Mouse (Mus musculus) fat pad, adult 2 months (tissue): Measurements from ENCODE around the gene Ralgds.

Experiments
- DNase-seq: peaks from one replicate; pipeline ENCODE4 v3.0.0-alpha.2; 2011; ENCODE audit warnings: low read depth, low spot score; ENCODE audit errors: extremely low read depth

Ralgds gene

DNA sequence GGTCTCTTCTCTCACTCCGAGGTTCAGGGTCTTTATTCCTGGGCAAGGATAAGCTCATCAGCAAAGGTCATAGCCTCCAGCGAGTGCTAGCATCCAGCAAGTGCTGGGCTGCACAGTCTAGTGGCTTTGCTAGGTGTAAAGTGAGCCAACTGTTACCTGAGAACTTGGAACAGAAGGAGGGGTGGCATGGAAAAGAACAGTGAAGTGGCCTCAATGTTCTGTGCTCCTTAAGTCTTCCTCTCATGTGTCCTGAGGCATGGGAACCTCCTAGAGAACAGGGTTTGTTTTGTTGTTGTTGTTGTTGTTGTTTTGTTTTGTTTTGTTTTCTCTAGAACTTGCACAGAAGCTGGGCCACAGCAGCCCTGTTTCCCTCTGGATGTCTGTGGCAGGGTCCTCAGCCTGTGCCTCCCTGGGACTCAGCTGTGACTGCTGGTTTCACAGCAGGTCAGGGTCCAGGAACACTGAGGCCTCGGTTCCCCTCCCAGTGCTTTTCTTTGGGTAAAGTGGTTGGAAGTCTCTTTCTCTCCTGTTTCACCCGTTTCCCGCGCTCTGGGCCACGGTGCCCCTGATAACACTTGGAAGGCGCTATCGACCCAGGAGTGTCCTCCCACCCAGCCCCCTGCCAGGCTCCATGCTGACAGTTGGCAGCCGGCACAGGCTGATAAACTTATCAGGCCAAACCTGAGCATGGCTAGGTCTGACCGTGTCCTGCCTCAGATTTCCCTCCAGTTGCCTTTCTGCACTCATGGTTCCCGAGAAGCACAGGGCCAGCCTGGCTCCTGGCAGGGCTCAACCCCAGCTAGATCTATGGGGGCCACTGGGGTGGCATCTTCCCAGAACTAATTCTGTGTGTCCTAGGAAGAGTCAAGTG is 89.0 kb downstream of the Ralgds start:
- no peak for DNase-seq
